Mouse (Mus musculus): ENCODE results near the gene Ap5z1.

DNA sequence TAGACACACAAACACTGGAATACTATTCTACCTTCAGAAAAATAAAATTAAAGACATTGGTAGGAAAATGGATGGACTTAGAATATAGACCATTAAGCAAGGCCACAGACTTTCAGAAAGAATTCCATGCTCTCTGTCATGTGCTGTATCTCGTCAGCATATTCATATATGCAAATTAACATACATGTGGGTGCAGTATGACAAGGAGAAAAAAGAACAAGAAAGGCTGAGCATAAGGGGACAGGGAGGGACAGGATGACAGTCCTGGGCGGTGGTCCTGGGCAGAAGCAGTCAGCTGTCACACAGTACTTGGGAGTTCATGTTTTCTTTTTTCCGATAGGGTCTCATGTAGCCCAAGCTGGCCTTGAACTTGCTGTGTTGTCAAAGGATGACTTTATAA lies 40.0 kb upstream of the Ap5z1 start:
- TF ChIP-seq CTCF (IDR thresholded peaks at IDR 0.05; ENCODE audit: low read depth): no peak
- TF ChIP-seq EP300 (IDR thresholded peaks at IDR 0.05; ENCODE audit: low read depth): no peak

Measured in liver, postnatal 0 days (tissue).